Comparison of ENCODE assay signal across 10 mouse cellular contexts in genomic region chr13:22044432-22045155, GRCm38 (mm10). TPM values are rescaled to one million over a fixed set of nuclear protein-coding genes. Genes with fewer than 3 reads are reported as not detected.
DNase-seq lines count a peak whose midpoint lies in the region; ATAC-seq and TF ChIP-seq lines count a peak whose summit lies in the region.
"Had no signal": no experiment of that assay in that cellular context is flagged by ENCODE, and none has a peak within 500 bp of the region (broad histone marks: within the 10 kb centered on the region; RNA-seq: fewer than 3 reads in every experiment).

No protein-coding gene starts in this region.

- TF ChIP-seq POLR2A in CH12.LX (IDR thresholded peaks at IDR 0.05; ENCODE audit: low read depth, low read length): no peak

- TF ChIP-seq CTCF in CH12.LX (conservative IDR thresholded peaks at IDR 0.05 in 1 of 2, IDR thresholded peaks at IDR 0.05 in 1 of 2; ENCODE audit: low read depth in 2 of 2, low read length in 2 of 2): no peak

- H3K9me3 ChIP-seq in hindbrain, embryonic 15.5 days: no peaks in the 10 kb centered on the region
- H3K9me3 ChIP-seq in hindbrain, embryonic 14.5 days (ENCODE audit: control insufficient read depth, low read length): no peaks in the 10 kb centered on the region
- no peaks in the 10 kb centered on the region for H3K9me3 ChIP-seq in CH12.LX (replicated peaks; ENCODE audit: low read length)
- no peaks in the 10 kb centered on the region for H3K9me3 ChIP-seq in embryonic facial prominence, embryonic 13.5 days
- H3K9me3 ChIP-seq in liver, embryonic 12.5 days (replicated peaks): no peaks in the 10 kb centered on the region

- no peak for ATAC-seq in hindbrain, embryonic 15.5 days (ENCODE audit: low FRiP score, low read depth)
- ATAC-seq in hindbrain, embryonic 14.5 days (ENCODE audit: low FRiP score): no peak
- no peak for ATAC-seq in embryonic facial prominence, embryonic 13.5 days (ENCODE audit: insufficient number of reproducible peaks, insufficient read depth, low FRiP score, low TSS enrichment, low read depth)
- ATAC-seq in liver, embryonic 12.5 days: no peak
- ATAC-seq: activated CD4-positive, CD25-positive, alpha-beta regulatory T cell, adult 4 months had no signal

- no peak for TF ChIP-seq RAD21 in CH12.LX (IDR thresholded peaks at IDR 0.05; ENCODE audit: low read depth, low read length)

- no peak overlapping the region for H3K9ac ChIP-seq in hindbrain, embryonic 15.5 days
- no peak overlapping the region for H3K9ac ChIP-seq in hindbrain, embryonic 14.5 days
- peak overlapping the region; percentile 63 for H3K9ac ChIP-seq in CH12.LX (ENCODE audit: insufficient read depth, low read depth)
- no peak overlapping the region; the same call in 1 of the 2 replicates for H3K9ac ChIP-seq in embryonic facial prominence, embryonic 13.5 days
- H3K9ac ChIP-seq in liver, embryonic 12.5 days: peak overlapping the region; percentile 72

- no peaks in the 10 kb centered on the region for H3K36me3 ChIP-seq in hindbrain, embryonic 15.5 days
- H3K36me3 ChIP-seq in hindbrain, embryonic 14.5 days (replicated peaks; ENCODE audit: control insufficient read depth, insufficient read depth): no peaks in the 10 kb centered on the region
- no peaks in the 10 kb centered on the region for H3K36me3 ChIP-seq in CH12.LX (replicated peaks in 1 of 2; ENCODE audit: control insufficient read depth in 1 of 2, insufficient read depth in 1 of 2, low read length in 1 of 2)
- H3K36me3 ChIP-seq in embryonic facial prominence, embryonic 13.5 days: no peaks in the 10 kb centered on the region
- no peaks in the 10 kb centered on the region for H3K36me3 ChIP-seq in liver, embryonic 12.5 days

- H3K79me2 ChIP-seq in CH12.LX (replicated peaks; ENCODE audit: control insufficient read depth, extremely low read depth, insufficient read depth, poor library complexity, severe bottlenecking): no peaks in the 10 kb centered on the region

- TF ChIP-seq EP300 in CH12.LX (IDR thresholded peaks at IDR 0.05; ENCODE audit: low read length): no peak

- H3K4me3 ChIP-seq in hindbrain, embryonic 15.5 days: peak overlapping the region; percentile 44; the same call in 1 of the 2 replicates
- no peak overlapping the region for H3K4me3 ChIP-seq in hindbrain, embryonic 14.5 days (replicated peaks; ENCODE audit: low read length)
- no peak overlapping the region for H3K4me3 ChIP-seq in CH12.LX (replicated peaks in 1 of 3; ENCODE audit: low read depth in 2 of 3, low read length in 2 of 3, poor library complexity in 1 of 3)
- H3K4me3 ChIP-seq in embryonic facial prominence, embryonic 13.5 days: no peak overlapping the region
- H3K4me3 ChIP-seq in liver, embryonic 12.5 days: peak overlapping the region; percentile 51

- dilution Hi-C loops in CH12.LX (cut with MboI; ENCODE audit: extremely low pct_ligation_motif_present, extremely low pct_unique_long_range_greater_than_20kb, low sequenced_read_pairs): no loop called here

- 89% methylated on average over 6 of the region's 6 CpGs for WGBS in hindbrain, embryonic 15.5 days
- 91% methylated on average over 6 of the region's 6 CpGs for WGBS in hindbrain, embryonic 14.5 days
- 81% methylated on average over 6 of the region's 6 CpGs for WGBS in embryonic facial prominence, embryonic 13.5 days
- 84% methylated on average over 6 of the region's 6 CpGs for WGBS in liver, embryonic 12.5 days (ENCODE audit: insufficient replicate concordance)

- H3K4me2 ChIP-seq in hindbrain, embryonic 15.5 days: peak overlapping the region; percentile 82
- H3K4me2 ChIP-seq in hindbrain, embryonic 14.5 days (replicated peaks): no peak overlapping the region
- peak overlapping the region; percentile 5 for H3K4me2 ChIP-seq in CH12.LX (ENCODE audit: insufficient read depth, low read depth, poor library complexity, severe bottlenecking)
- H3K4me2 ChIP-seq in embryonic facial prominence, embryonic 13.5 days: peak overlapping the region; percentile 81
- H3K4me2 ChIP-seq in liver, embryonic 12.5 days: peak overlapping the region; percentile 69

- no peak for DNase-seq in hindbrain, embryonic 14.5 days (ENCODE audit: low spot score)
- no peak for DNase-seq in CH12.LX (ENCODE audit: extremely low read depth)
- no peak for DNase-seq in frontal cortex, adult 2 months (ENCODE audit: extremely low spot score in 1 of 2, low spot score in 1 of 2)
- no peak for DNase-seq in spleen, postnatal 36 days (ENCODE audit: low spot score in 2 of 2)
- no peak for DNase-seq in right cerebral cortex, adult 2 months (ENCODE audit: low spot score in 2 of 2)
- DNase-seq: kidney, postnatal 4 days had no signal

- H3K27me3 ChIP-seq in hindbrain, embryonic 15.5 days: no peaks in the 10 kb centered on the region
- no peaks in the 10 kb centered on the region for H3K27me3 ChIP-seq in hindbrain, embryonic 14.5 days (ENCODE audit: control insufficient read depth, insufficient read depth, low read length)
- no peaks in the 10 kb centered on the region for H3K27me3 ChIP-seq in CH12.LX (replicated peaks)
- no peaks in the 10 kb centered on the region for H3K27me3 ChIP-seq in embryonic facial prominence, embryonic 13.5 days
- H3K27me3 ChIP-seq in liver, embryonic 12.5 days (replicated peaks): no peaks in the 10 kb centered on the region

- in situ Hi-C loops in CH12.LX (cut with MboI; ENCODE audit: low pct_ligation_motif_present, low pct_unique_long_range_greater_than_20kb, low sequenced_read_pairs): loop anchor here (10.0 to 25.0 kb wide), 2 partner anchors 1380 to 1718 kb away; partner anchors contain the start of genes Abt1, Hist1h1a, Hist1h2ab and Hist1h3a

- peaks cover 35% of the 10 kb centered on the region for H3K4me1 ChIP-seq in hindbrain, embryonic 15.5 days (replicated peaks)
- peaks cover 21% of the 10 kb centered on the region for H3K4me1 ChIP-seq in hindbrain, embryonic 14.5 days (replicated peaks; ENCODE audit: control insufficient read depth, insufficient read depth, low read length)
- peaks cover 0 to 54% of the 10 kb centered on the region in 2 experiments; a peak in 2 of 4 replicates for H3K4me1 ChIP-seq in CH12.LX (ENCODE audit: control insufficient read depth in 1 of 2, insufficient read depth in 2 of 2)
- H3K4me1 ChIP-seq in embryonic facial prominence, embryonic 13.5 days: peaks cover 22% of the 10 kb centered on the region
- H3K4me1 ChIP-seq in liver, embryonic 12.5 days: peaks cover 46% of the 10 kb centered on the region

- no peak overlapping the region for H3K27ac ChIP-seq in hindbrain, embryonic 15.5 days (replicated peaks)
- no peak overlapping the region for H3K27ac ChIP-seq in hindbrain, embryonic 14.5 days
- H3K27ac ChIP-seq in CH12.LX (ENCODE audit: insufficient read depth, low read depth): peak overlapping the region; percentile 14; the same call in 1 of the 2 replicates
- peak overlapping the region; percentile 91; the same call in 1 of the 2 replicates for H3K27ac ChIP-seq in embryonic facial prominence, embryonic 13.5 days
- peak overlapping the region; percentile 96 for H3K27ac ChIP-seq in liver, embryonic 12.5 days

RNA-seq across cellular contexts. Expression of gene Hist1h2bj, which starts 1.6 kb away (rescaled TPM):
- polyA plus RNA-seq in hindbrain, embryonic 15.5 days (2015; fragmentation: Nextera tagmentation; extraction: Ambion mirVana): 2.3 and 2.9 TPM in 2 replicates
- polyA plus RNA-seq in hindbrain, embryonic 14.5 days (2014; fragmentation: Nextera tagmentation; extraction: Ambion mirVana): 1.8 and 2.5 TPM in 2 replicates
- total RNA-seq in CH12.LX (2012; rRNA removed) (1,723 and 1,790 TPM in 2 replicates), CH12.LX (2014; rRNA removed) (23.2 and 23.8 TPM in 2 replicates)
- polyA plus RNA-seq in CH12.LX (2012; ENCODE audit: insufficient read length, low read depth): 0.72 and 2.5 TPM in 2 replicates
- 12.2 and 14.3 TPM in 2 replicates for polyA plus RNA-seq in embryonic facial prominence, embryonic 13.5 days (2015; fragmentation: Nextera tagmentation; extraction: Ambion mirVana)
- polyA plus RNA-seq in liver, embryonic 12.5 days (2016; fragmentation: Nextera tagmentation; extraction: Ambion mirVana): 14.5 and 17.1 TPM in 2 replicates
- polyA plus RNA-seq in frontal cortex, adult 2 months (2012; rRNA removed): 0.78 and 1.6 TPM in 2 replicates

RNA-seq across cellular contexts. Expression of gene Hist1h2ag, which starts 1.9 kb away (rescaled TPM):
- 6.5 and 10.3 TPM in 2 replicates for polyA plus RNA-seq in hindbrain, embryonic 15.5 days (2015; fragmentation: Nextera tagmentation; extraction: Ambion mirVana)
- polyA plus RNA-seq in hindbrain, embryonic 14.5 days (2014; fragmentation: Nextera tagmentation; extraction: Ambion mirVana): 4.4 and 5.3 TPM in 2 replicates
- total RNA-seq in CH12.LX (2012; rRNA removed): 576 and 708 TPM in 2 replicates
- 21.8 and 22.0 TPM in 2 replicates for total RNA-seq in CH12.LX (2014; rRNA removed)
- polyA plus RNA-seq in CH12.LX (2012; ENCODE audit: insufficient read length, low read depth): 7.3 and 13.0 TPM in 2 replicates
- polyA plus RNA-seq in embryonic facial prominence, embryonic 13.5 days (2015; fragmentation: Nextera tagmentation; extraction: Ambion mirVana): 78.1 and 82.3 TPM in 2 replicates
- polyA plus RNA-seq in liver, embryonic 12.5 days (2016; fragmentation: Nextera tagmentation; extraction: Ambion mirVana): 24.0 and 28.2 TPM in 2 replicates
- polyA plus RNA-seq in frontal cortex, adult 2 months (2012; rRNA removed): 0.36 and 0.38 TPM in 2 replicates
- polyA plus RNA-seq: activated CD4-positive, CD25-positive, alpha-beta regulatory T cell, adult 4 months had no signal

RNA-seq across cellular contexts. Expression of gene Hist1h4i, which starts 3.4 kb away (rescaled TPM):
- polyA plus RNA-seq in hindbrain, embryonic 15.5 days (2015; fragmentation: Nextera tagmentation; extraction: Ambion mirVana): 8.4 and 10.7 TPM in 2 replicates
- polyA plus RNA-seq in hindbrain, embryonic 14.5 days (2014; fragmentation: Nextera tagmentation; extraction: Ambion mirVana): 6.0 and 6.2 TPM in 2 replicates
- total RNA-seq in CH12.LX (2012; rRNA removed): 768 and 812 TPM in 2 replicates
- total RNA-seq in CH12.LX (2014; rRNA removed): 29.9 and 35.7 TPM in 2 replicates
- polyA plus RNA-seq in CH12.LX (2012; ENCODE audit: insufficient read length, low read depth): 6.4 TPM in 2 replicates
- 26.0 and 31.3 TPM in 2 replicates for polyA plus RNA-seq in embryonic facial prominence, embryonic 13.5 days (2015; fragmentation: Nextera tagmentation; extraction: Ambion mirVana)
- polyA plus RNA-seq in liver, embryonic 12.5 days (2016; fragmentation: Nextera tagmentation; extraction: Ambion mirVana): 44.1 and 49.4 TPM in 2 replicates
- polyA plus RNA-seq in frontal cortex, adult 2 months (2012; rRNA removed): 12.2 and 13.3 TPM in 2 replicates

RNA-seq across cellular contexts. Expression of gene Hist1h2bk, which starts 8.9 kb away (rescaled TPM):
- polyA plus RNA-seq in hindbrain, embryonic 15.5 days (2015; fragmentation: Nextera tagmentation; extraction: Ambion mirVana): 1.2 and 1.5 TPM in 2 replicates
- 1.5 and 1.6 TPM in 2 replicates for polyA plus RNA-seq in hindbrain, embryonic 14.5 days (2014; fragmentation: Nextera tagmentation; extraction: Ambion mirVana)
- total RNA-seq in CH12.LX (2012; rRNA removed): 2,586 and 2,636 TPM in 2 replicates
- 38.2 and 47.2 TPM in 2 replicates for total RNA-seq in CH12.LX (2014; rRNA removed)
- polyA plus RNA-seq in CH12.LX (2012; ENCODE audit: insufficient read length, low read depth): 3.7 and 8.1 TPM in 2 replicates
- polyA plus RNA-seq in embryonic facial prominence, embryonic 13.5 days (2015; fragmentation: Nextera tagmentation; extraction: Ambion mirVana): 9.5 and 15.3 TPM in 2 replicates
- 4.4 and 4.8 TPM in 2 replicates for polyA plus RNA-seq in liver, embryonic 12.5 days (2016; fragmentation: Nextera tagmentation; extraction: Ambion mirVana)
- polyA plus RNA-seq in frontal cortex, adult 2 months (2012; rRNA removed): 0.36 and 0.65 TPM in 2 replicates

RNA-seq across cellular contexts. Expression of gene Hist1h2ah, which starts 9.2 kb away (rescaled TPM):
- polyA plus RNA-seq in hindbrain, embryonic 15.5 days (2015; fragmentation: Nextera tagmentation; extraction: Ambion mirVana): 1.7 and 2.2 TPM in 2 replicates
- polyA plus RNA-seq in hindbrain, embryonic 14.5 days (2014; fragmentation: Nextera tagmentation; extraction: Ambion mirVana): 8.0 TPM in 1 of 2 replicates, not detected in the other
- total RNA-seq in CH12.LX (2012; rRNA removed): 628 and 652 TPM in 2 replicates
- total RNA-seq in CH12.LX (2014; rRNA removed): 4.9 and 8.1 TPM in 2 replicates
- 2.3 and 4.5 TPM in 2 replicates for polyA plus RNA-seq in CH12.LX (2012; ENCODE audit: insufficient read length, low read depth)
- 5.2 and 5.4 TPM in 2 replicates for polyA plus RNA-seq in embryonic facial prominence, embryonic 13.5 days (2015; fragmentation: Nextera tagmentation; extraction: Ambion mirVana)
- 9.3 and 17.8 TPM in 2 replicates for polyA plus RNA-seq in liver, embryonic 12.5 days (2016; fragmentation: Nextera tagmentation; extraction: Ambion mirVana)
- 0.80 TPM in 1 of 2 replicates, not detected in the other for polyA plus RNA-seq in frontal cortex, adult 2 months (2012; rRNA removed)

Comparison
In these comparisons a context has a peak if more than half of its experiments do, and no peak if none do; other contexts are left out.
1. H3K4me3 ChIP-seq: peak in hindbrain, embryonic 15.5 days (single experiment) and liver, embryonic 12.5 days (single experiment); none in hindbrain, embryonic 14.5 days (single experiment), CH12.LX (0 of 3) and embryonic facial prominence, embryonic 13.5 days (single experiment).
2. H3K27ac ChIP-seq: peak in CH12.LX (single experiment), embryonic facial prominence, embryonic 13.5 days (single experiment) and liver, embryonic 12.5 days (single experiment); none in hindbrain, embryonic 15.5 days (single experiment) and hindbrain, embryonic 14.5 days (single experiment).
3. H3K9ac ChIP-seq: peak in CH12.LX (single experiment) and liver, embryonic 12.5 days (single experiment); none in hindbrain, embryonic 15.5 days (single experiment), hindbrain, embryonic 14.5 days (single experiment) and embryonic facial prominence, embryonic 13.5 days (single experiment).